In genomic region chr6:128135459-128135858, GRCm38 (mm10) we compare ENCODE assay signal across 10 mouse cellular contexts. TPM values are rescaled to one million over a fixed set of nuclear protein-coding genes. Genes with fewer than 3 reads are reported as not detected.
DNase-seq lines count a peak whose midpoint lies in the region; ATAC-seq and TF ChIP-seq lines count a peak whose summit lies in the region.
"Had no signal": no experiment of that assay in that cellular context is flagged by ENCODE, and none has a peak within 500 bp of the region (broad histone marks: within the 10 kb centered on the region; RNA-seq: fewer than 3 reads in every experiment).

No protein-coding gene starts in this region.

- H3K27me3 ChIP-seq in lung, postnatal 0 days (replicated peaks; ENCODE audit: insufficient read depth, low read length), result no peaks in the 10 kb centered on the region
- no peaks in the 10 kb centered on the region for H3K27me3 ChIP-seq in neural tube, embryonic 14.5 days (ENCODE audit: control insufficient read depth, insufficient read depth, low read length)

- no peak overlapping the region for H3K9ac ChIP-seq in lung, postnatal 0 days (replicated peaks; ENCODE audit: low read depth)
- no peak overlapping the region for H3K9ac ChIP-seq in neural tube, embryonic 14.5 days (replicated peaks; ENCODE audit: low read depth, low read length)

- TF ChIP-seq EP300 in lung, postnatal 0 days (IDR thresholded peaks at IDR 0.05), result no peak

- ATAC-seq in lung, postnatal 0 days, result peak; percentile 16; the same call in 1 of the 2 replicates
- ATAC-seq in neural tube, embryonic 14.5 days (ENCODE audit: low read depth), result peak; percentile 22; the same call in 1 of the 2 replicates
- no peak for ATAC-seq in megakaryocyte progenitor cell, adult 5-6 weeks (replicated peaks; ENCODE audit: poor library complexity)

- H3K4me2 ChIP-seq in lung, postnatal 0 days (replicated peaks; ENCODE audit: low read depth, low read length), result no peak overlapping the region
- H3K4me2 ChIP-seq in neural tube, embryonic 14.5 days (ENCODE audit: low read depth, low read length), result no peak overlapping the region

- H3K9me3 ChIP-seq in lung, postnatal 0 days (ENCODE audit: low read length), result no peaks in the 10 kb centered on the region
- no peaks in the 10 kb centered on the region for H3K9me3 ChIP-seq in neural tube, embryonic 14.5 days (ENCODE audit: control insufficient read depth, low read length)

- peaks cover 25% of the 10 kb centered on the region; the same call in 1 of the 2 replicates for H3K4me1 ChIP-seq in lung, postnatal 0 days (ENCODE audit: insufficient read depth, low read depth, low read length)
- H3K4me1 ChIP-seq in neural tube, embryonic 14.5 days (ENCODE audit: control insufficient read depth, insufficient read depth, low read length), result no peaks in the 10 kb centered on the region

- no peak overlapping the region for H3K27ac ChIP-seq in lung, postnatal 0 days (ENCODE audit: low read length)
- H3K27ac ChIP-seq in neural tube, embryonic 14.5 days (ENCODE audit: low read depth, low read length), result 0 out of 2 replicates have a peak overlapping the region, but pooled peaks have one; percentile 5

- no peak for TF ChIP-seq CTCF in lung, postnatal 0 days (IDR thresholded peaks at IDR 0.05)

- WGBS in lung, postnatal 0 days, result 63% methylated on average over 5 of the region's 5 CpGs
- 40% methylated on average over 5 of the region's 5 CpGs for WGBS in neural tube, embryonic 14.5 days

- no peak overlapping the region for H3K4me3 ChIP-seq in lung, postnatal 0 days (ENCODE audit: low read depth, low read length)
- no peak overlapping the region for H3K4me3 ChIP-seq in neural tube, embryonic 14.5 days (ENCODE audit: low read depth, low read length)

- no peaks in the 10 kb centered on the region for H3K36me3 ChIP-seq in lung, postnatal 0 days (ENCODE audit: insufficient read depth, low read length)
- no peaks in the 10 kb centered on the region for H3K36me3 ChIP-seq in neural tube, embryonic 14.5 days (ENCODE audit: control insufficient read depth, insufficient read depth, low read length)

- peak; percentile 39 to 52 for DNase-seq in cerebellum, postnatal 10 days
- no peak for DNase-seq in cerebellum, postnatal 4 days (ENCODE audit: low spot score in 2 of 2)
- DNase-seq in lung, postnatal 0 days (ENCODE audit: low spot score), result no peak
- no peak for DNase-seq in lung, postnatal 14 days
- peak; percentile 63 for DNase-seq in fat pad, adult 2 months (ENCODE audit: extremely low read depth, low read depth, low spot score)
- no peak for DNase-seq in right cerebral cortex, postnatal 4 days
- DNase-seq: lung, adult 18-20 months; thymus, adult 18-20 months had no signal

RNA-seq across cellular contexts. Expression of gene Tspan9, which starts 7.9 kb away (rescaled TPM):
- polyA plus RNA-seq in lung, postnatal 0 days (2015; fragmentation: Nextera tagmentation; extraction: Ambion mirVana), result 136 and 158 TPM in 2 replicates
- polyA plus RNA-seq in neural tube, embryonic 14.5 days (2014; fragmentation: Nextera tagmentation; extraction: Ambion mirVana), result 32.1 and 42.6 TPM in 2 replicates
- total RNA-seq in megakaryocyte progenitor cell, adult 5-6 weeks (2015), result 0.71 and 2.7 TPM in 2 replicates
- total RNA-seq in megakaryocyte progenitor cell, adult 5-6 weeks (2017), result 2.8 and 4.4 TPM in 2 replicates

Comparison
In these comparisons a context has a peak if more than half of its experiments do, and no peak if none do; other contexts are left out.
1. DNase-seq: peak in cerebellum, postnatal 10 days (2 of 2) and fat pad, adult 2 months (single experiment); none in cerebellum, postnatal 4 days (0 of 2), lung, postnatal 0 days (single experiment), lung, postnatal 14 days (single experiment) and right cerebral cortex, postnatal 4 days (single experiment).